Mouse (Mus musculus) heart, embryonic 11.5 days (tissue): ENCODE measurements around the gene Zfp316. TPM values are rescaled to one million over a fixed set of nuclear protein-coding genes. Genes with fewer than 3 reads are reported as not detected.
A peak's percentile ranks its signal among the peaks of the same experiment; 100 is the strongest.

Experiments
- ATAC-seq: fragments of 200-750 bp; cut with Nextera tagmentation; replicated peaks from 2 replicates; pipeline ENCODE4 v1.8.0; 2017; ENCODE audit warnings: moderate library complexity; ENCODE audit not compliant: insufficient number of reproducible peaks, low FRiP score, low TSS enrichment
- H3K27ac ChIP-seq: fragments of 300-500 bp; sonication (generic); 2 replicates; pipeline ENCODE4 v1.5.1; 2014; ENCODE audit warnings: mild to moderate bottlenecking, low read depth, low read length
- H3K27me3 ChIP-seq: fragments of 300-500 bp; sonication (generic); 2 replicates; pipeline ENCODE4 v1.6.1; 2014; ENCODE audit warnings: mild to moderate bottlenecking, low read length, mixed read lengths; ENCODE audit not compliant: control insufficient read depth, insufficient read depth
- H3K36me3 ChIP-seq: fragments of 300-500 bp; sonication (generic); 2 replicates; pipeline ENCODE4 v1.6.1; 2014; ENCODE audit warnings: mild to moderate bottlenecking, low read length, moderate library complexity, mixed read lengths; ENCODE audit not compliant: control insufficient read depth, insufficient read depth
- H3K4me1 ChIP-seq: fragments of 300-500 bp; sonication (generic); 2 replicates; pipeline ENCODE4 v1.6.1; 2014; ENCODE audit warnings: low read length; ENCODE audit not compliant: control insufficient read depth, insufficient read depth
- H3K4me2 ChIP-seq: fragments of 300-500 bp; sonication (generic); 2 replicates; pipeline ENCODE4 v1.6.1; 2014; ENCODE audit warnings: mild to moderate bottlenecking, moderate library complexity
- H3K4me3 ChIP-seq: fragments of 300-500 bp; sonication (generic); 2 replicates; pipeline ENCODE4 v1.5.1; 2014; ENCODE audit warnings: low read depth, low read length
- H3K9ac ChIP-seq: fragments of 300-500 bp; sonication (generic); 2 replicates; pipeline ENCODE4 v1.6.1; 2014; ENCODE audit warnings: mild to moderate bottlenecking, low read depth, low read length, moderate library complexity
- H3K9me3 ChIP-seq: fragments of 300-500 bp; sonication (generic); replicated peaks from 2 replicates; pipeline ENCODE4 v1.6.1; 2016; ENCODE audit warnings: low read length; ENCODE audit not compliant: control insufficient read depth
- WGBS: fragments of 180-500 bp; shearing (Covaris S2); extraction: QIAGEN DNeasy Blood & Tissue Kit; methylation state at CpG from one replicate; pipeline ENCODE4 v1.1.7; 2014; ENCODE audit not compliant: insufficient replicate concordance; 5-methylcytosine and 5-hydroxymethylcytosine counted together
- polyA plus RNA-seq: library from polyadenylated mRNA; unstranded; fragments of >200 nt; fragmentation: Nextera tagmentation; extraction: Ambion mirVana; gene quantifications from 2 replicates; pipeline ENCODE4 v1.2.1, GENCODE M21; 2014

Gene Zfp316
- polyA plus RNA-seq, 1 experiment from 2014 or later, result 0.89 TPM

DNA sequence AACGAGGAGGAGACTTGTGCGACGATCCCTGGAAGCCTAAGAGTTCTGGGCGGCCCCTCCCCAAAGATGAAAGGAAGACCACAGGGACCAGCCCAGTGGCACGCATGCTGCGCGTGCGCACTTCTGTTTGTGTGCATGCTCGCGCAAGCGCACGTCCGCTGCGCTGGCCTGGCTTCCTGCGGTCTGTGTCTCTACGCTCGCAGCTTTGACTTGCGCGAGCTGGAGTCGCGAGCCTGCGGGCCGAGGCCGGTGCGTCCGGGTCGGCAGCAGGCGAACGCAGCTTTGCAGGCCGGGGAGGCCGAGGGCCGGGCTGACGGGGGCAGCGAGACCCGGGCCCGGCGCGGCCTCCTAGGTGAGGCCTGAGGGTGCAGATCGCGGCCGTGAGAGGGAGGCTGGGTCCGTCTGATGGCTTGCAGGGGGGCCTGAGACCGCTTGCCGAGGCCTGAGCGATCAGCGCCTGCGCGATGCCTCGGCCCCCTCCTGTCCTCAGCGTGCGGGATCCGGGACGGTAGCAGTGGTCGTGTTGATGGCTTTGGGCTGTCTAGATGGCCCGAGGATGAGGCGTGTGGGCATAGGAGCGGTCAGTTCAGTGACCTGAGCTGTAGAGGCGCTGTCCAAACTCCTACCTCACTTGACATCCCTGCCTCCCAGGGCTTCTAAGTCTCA lies 34.7 kb downstream of the Zfp316 start, which contains the start of gene Zfp12:
Gene Zfp12 (plus strand): TSS at position 136 of the 666 bp plus-strand sequence.
- Histone ChIP-seq H3K4me3 (peak within 1 kb of the TSS; percentile 90), H3K4me2 (peak within 1 kb of the TSS; percentile 73), H3K9me3 (no peaks in the 10 kb centered on the region), H3K9ac (peak within 1 kb of the TSS; percentile 92), H3K4me1 (peaks cover 10% of the 10 kb centered on the region), H3K27me3 (no peaks in the 10 kb centered on the region), H3K36me3 (peaks cover 8% of the 10 kb centered on the region), H3K27ac (peak within 1 kb of the TSS; percentile 95)
- peak; percentile 93 for ATAC-seq
- 1% methylated on average over 58 of the region's 58 CpGs for WGBS

DNA sequence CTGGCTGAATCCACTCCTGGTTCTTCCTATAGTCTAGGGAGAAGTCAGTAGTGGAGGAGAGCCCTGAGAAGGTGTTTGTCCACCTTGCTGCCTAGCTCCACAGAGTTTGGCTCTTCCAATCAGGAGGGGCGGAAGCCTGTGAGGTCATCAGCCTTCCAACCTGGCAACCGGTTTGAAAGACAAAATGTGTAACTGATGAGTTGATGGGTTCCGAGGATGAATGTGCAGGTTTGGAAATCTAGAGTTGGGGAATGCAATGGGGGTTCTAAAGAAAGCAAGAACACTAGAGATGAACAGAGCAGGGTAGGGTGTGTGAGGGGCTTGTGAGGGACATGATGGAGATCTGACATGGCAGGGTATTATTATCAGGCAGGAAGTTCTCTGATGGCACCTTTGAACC lies 43.0 kb downstream of the Zfp316 start, which contains the start of gene Spdye4a:
Gene Spdye4a (minus strand): TSS at position 101 of the 400 bp plus-strand sequence.
- 72% methylated on average over 3 of the region's 3 CpGs for WGBS
- no peak within 1 kb of the TSS for H3K4me2 ChIP-seq
- H3K9me3 ChIP-seq, result no peaks in the 10 kb centered on the region
- no peaks in the 10 kb centered on the region for H3K27me3 ChIP-seq
- no peaks in the 10 kb centered on the region for H3K4me1 ChIP-seq
- ATAC-seq, result no peak
- H3K27ac ChIP-seq, result no peak within 1 kb of the TSS
- H3K4me3 ChIP-seq, result no peak within 1 kb of the TSS
- no peaks in the 10 kb centered on the region for H3K36me3 ChIP-seq
- H3K9ac ChIP-seq, result no peak within 1 kb of the TSS

DNA sequence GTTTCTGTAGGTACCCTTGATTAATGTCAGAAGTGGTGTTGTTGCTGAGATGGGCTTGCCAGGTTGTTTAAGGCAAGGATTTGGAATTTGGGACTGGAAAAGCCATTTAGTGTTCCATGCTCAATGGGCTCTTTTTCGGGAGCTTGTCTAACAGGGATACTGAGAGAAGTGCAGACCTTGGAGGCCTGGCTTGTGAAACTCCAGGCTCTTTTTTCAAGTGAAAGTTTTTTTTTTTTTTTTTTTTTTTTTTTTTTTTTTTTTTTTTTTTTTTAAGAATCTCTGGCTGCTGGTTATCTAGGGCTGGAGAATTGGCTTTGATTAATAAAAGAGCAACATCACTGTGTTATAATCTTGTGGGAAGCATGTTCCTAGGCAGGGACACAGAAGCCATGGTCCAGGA lies 47.5 kb downstream of the Zfp316 start:
- no peaks in the 10 kb centered on the region for H3K4me1 ChIP-seq
- H3K4me2 ChIP-seq, result no peak overlapping the region
- 74% methylated on average over 1 of the region's 1 CpGs for WGBS
- no peak overlapping the region for H3K4me3 ChIP-seq
- no peaks in the 10 kb centered on the region for H3K9me3 ChIP-seq
- H3K36me3 ChIP-seq, result no peaks in the 10 kb centered on the region
- H3K9ac ChIP-seq, result no peak overlapping the region
- H3K27ac ChIP-seq, result no peak overlapping the region
- no peak for ATAC-seq
- no peaks in the 10 kb centered on the region for H3K27me3 ChIP-seq

DNA sequence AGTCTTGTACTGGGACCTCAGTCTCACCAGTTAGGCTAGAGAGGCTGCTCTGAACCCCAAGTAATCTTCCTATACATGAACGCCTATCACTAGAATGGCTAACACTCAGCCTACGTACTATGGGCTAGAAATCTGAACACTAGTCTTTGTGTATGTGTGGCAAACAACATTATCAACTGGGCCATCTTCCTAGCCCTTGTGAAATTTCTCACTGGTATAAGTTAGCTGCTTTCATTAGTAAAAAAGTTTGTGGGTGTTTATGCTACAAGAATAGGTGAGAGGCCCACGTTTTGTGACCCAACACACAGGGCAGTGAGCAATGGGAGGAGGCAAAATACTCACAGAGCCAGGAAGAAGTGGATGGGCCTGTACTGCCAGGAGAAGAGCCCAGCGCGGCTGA lies 48.8 kb downstream of the Zfp316 start:
- no peaks in the 10 kb centered on the region for H3K36me3 ChIP-seq
- no peak overlapping the region for H3K9ac ChIP-seq
- no peaks in the 10 kb centered on the region for H3K27me3 ChIP-seq
- no peak for ATAC-seq
- H3K27ac ChIP-seq, result no peak overlapping the region
- no peaks in the 10 kb centered on the region for H3K4me1 ChIP-seq
- no peak overlapping the region for H3K4me3 ChIP-seq
- no peak overlapping the region for H3K4me2 ChIP-seq
- no peaks in the 10 kb centered on the region for H3K9me3 ChIP-seq
- WGBS, result 76% methylated on average over 5 of the region's 5 CpGs

- WGBS, result 73% methylated on average over 2 of the region's 2 CpGs
Measured at GRCm38 (mm10) chr5:143213832-143214231, 56.0 kb downstream of the Zfp316 start.

DNA sequence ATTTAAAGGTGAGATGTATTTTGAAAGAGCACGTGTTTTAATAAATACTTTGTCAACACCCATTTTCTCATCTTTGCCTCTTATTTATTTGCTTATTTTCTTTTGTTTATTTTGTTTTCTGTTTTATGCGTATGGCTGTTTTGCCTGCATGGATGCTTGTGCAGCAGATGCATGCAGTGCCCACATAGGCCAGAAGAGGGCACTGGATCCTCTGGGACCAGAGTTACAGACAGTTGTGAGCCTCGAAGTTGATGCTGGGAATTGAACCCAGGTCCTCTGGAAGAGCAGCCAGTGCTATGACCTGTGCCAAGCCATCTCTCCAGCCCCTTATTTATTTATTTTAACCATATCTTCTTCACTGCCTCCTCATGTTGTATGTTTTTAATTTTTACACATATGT lies 64.8 kb downstream of the Zfp316 start:
- H3K4me3 ChIP-seq, result no peak overlapping the region
- H3K27me3 ChIP-seq, result no peaks in the 10 kb centered on the region
- no peak overlapping the region for H3K9ac ChIP-seq
- no peak for ATAC-seq
- H3K9me3 ChIP-seq, result peaks cover 3% of the 10 kb centered on the region; the same call in 1 of the 2 replicates
- WGBS, result 63% methylated on average over 3 of the region's 3 CpGs
- no peak overlapping the region for H3K27ac ChIP-seq
- H3K36me3 ChIP-seq, result no peaks in the 10 kb centered on the region
- no peak overlapping the region for H3K4me2 ChIP-seq
- H3K4me1 ChIP-seq, result no peaks in the 10 kb centered on the region

More at GRCm38 (mm10) chr5:143213832-143214231, 56.0 kb downstream of the Zfp316 start:
- Histone ChIP-seq H3K9me3 (no peaks in the 10 kb centered on the region), H3K36me3 (no peaks in the 10 kb centered on the region), H3K27me3 (no peaks in the 10 kb centered on the region), H3K9ac (no peak overlapping the region), H3K27ac (no peak overlapping the region), H3K4me1 (no peaks in the 10 kb centered on the region), H3K4me2 (no peak overlapping the region), H3K4me3 (no peak overlapping the region)
- ATAC-seq, result no peak

Other genes with a start within 250 kb of the Zfp316 start
- gene Rnf216, start 157.0 kb downstream of the Zfp316 start, polyA plus RNA-seq, result 22.8 and 35.2 TPM in 2 replicates
- 0.06 and 0.07 TPM in 2 replicates for gene Olfr718-ps1, start 122.4 kb downstream of the Zfp316 start, polyA plus RNA-seq
- 8.6 and 8.9 TPM in 2 replicates for gene Rbak, start 89.2 kb downstream of the Zfp316 start, polyA plus RNA-seq
- gene Spdye4b, start 89.0 kb downstream of the Zfp316 start, polyA plus RNA-seq, result not detected in 2 replicates
- gene Spdye4a, start 43.1 kb downstream of the Zfp316 start, polyA plus RNA-seq, result not detected in 2 replicates
- gene Zfp12, start 34.9 kb downstream of the Zfp316 start, polyA plus RNA-seq, result 8.4 and 9.2 TPM in 2 replicates
- gene Zfp853, start 23.6 kb upstream of the Zfp316 start, polyA plus RNA-seq, result not detected in 2 replicates
- 19.9 and 25.4 TPM in 2 replicates for gene E130309D02Rik, start 45.3 kb upstream of the Zfp316 start, polyA plus RNA-seq
- gene Zdhhc4, start 59.2 kb upstream of the Zfp316 start, polyA plus RNA-seq, result 56.6 and 56.9 TPM in 2 replicates
- gene Grid2ip, start 87.3 kb upstream of the Zfp316 start, polyA plus RNA-seq, result 0.77 and 1.1 TPM in 2 replicates
- 269 and 291 TPM in 2 replicates for gene Kdelr2, start 133.8 kb upstream of the Zfp316 start, polyA plus RNA-seq
- gene Daglb, start 194.6 kb upstream of the Zfp316 start, polyA plus RNA-seq, result 8.5 and 8.7 TPM in 2 replicates